Mouse (Mus musculus): ENCODE measurements around the gene Olfr878. TPM values are rescaled to one million over a fixed set of nuclear protein-coding genes. Genes with fewer than 3 reads are reported as not detected.
A peak's percentile ranks its signal among the peaks of the same experiment; 100 is the strongest.

The Olfr878 gene
- polyA plus RNA-seq, 1 experiment from 2014 or later = not detected

DNA sequence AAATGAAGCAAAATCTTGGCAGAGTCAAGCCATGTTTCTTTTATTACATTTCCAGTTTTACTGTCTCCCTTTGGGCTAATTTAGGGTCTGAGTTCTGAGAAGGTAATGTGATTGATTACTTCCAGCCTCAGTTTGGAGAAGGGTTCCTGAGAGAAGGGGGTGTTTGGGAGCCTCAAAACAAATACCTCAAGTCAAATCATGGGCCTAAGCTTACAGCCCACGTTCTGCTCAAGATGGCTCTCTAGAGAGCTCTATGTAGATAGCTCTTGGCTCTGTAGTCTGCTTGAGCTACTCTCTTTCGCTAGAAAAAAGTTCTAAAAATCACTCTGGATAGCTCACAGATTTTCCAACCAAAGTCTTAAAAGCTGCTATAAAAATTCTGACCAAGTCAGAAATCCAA is 7.8 kb downstream of the Olfr878 start:
- Histone ChIP-seq H3K4me3 (ENCODE audit: low read depth, low read length) (no peak overlapping the region), H3K36me3 (ENCODE audit: control insufficient read depth, insufficient read depth, low read length) (no peaks in the 10 kb centered on the region), H3K4me1 (ENCODE audit: control insufficient read depth, insufficient read depth, low read length) (no peaks in the 10 kb centered on the region), H3K9me3 (replicated peaks; ENCODE audit: control insufficient read depth, low read length) (no peaks in the 10 kb centered on the region), H3K9ac (ENCODE audit: low read length) (no peak overlapping the region), H3K27ac (ENCODE audit: low read depth, low read length) (no peak overlapping the region), H3K4me2 (ENCODE audit: low read length) (no peak overlapping the region), H3K27me3 (replicated peaks; ENCODE audit: control insufficient read depth, insufficient read depth, low read length) (no peaks in the 10 kb centered on the region)
- ATAC-seq = no peak
- 52% methylated on average over 2 of the region's 2 CpGs for WGBS
- no peak for DNase-seq (ENCODE audit: low spot score)

DNA sequence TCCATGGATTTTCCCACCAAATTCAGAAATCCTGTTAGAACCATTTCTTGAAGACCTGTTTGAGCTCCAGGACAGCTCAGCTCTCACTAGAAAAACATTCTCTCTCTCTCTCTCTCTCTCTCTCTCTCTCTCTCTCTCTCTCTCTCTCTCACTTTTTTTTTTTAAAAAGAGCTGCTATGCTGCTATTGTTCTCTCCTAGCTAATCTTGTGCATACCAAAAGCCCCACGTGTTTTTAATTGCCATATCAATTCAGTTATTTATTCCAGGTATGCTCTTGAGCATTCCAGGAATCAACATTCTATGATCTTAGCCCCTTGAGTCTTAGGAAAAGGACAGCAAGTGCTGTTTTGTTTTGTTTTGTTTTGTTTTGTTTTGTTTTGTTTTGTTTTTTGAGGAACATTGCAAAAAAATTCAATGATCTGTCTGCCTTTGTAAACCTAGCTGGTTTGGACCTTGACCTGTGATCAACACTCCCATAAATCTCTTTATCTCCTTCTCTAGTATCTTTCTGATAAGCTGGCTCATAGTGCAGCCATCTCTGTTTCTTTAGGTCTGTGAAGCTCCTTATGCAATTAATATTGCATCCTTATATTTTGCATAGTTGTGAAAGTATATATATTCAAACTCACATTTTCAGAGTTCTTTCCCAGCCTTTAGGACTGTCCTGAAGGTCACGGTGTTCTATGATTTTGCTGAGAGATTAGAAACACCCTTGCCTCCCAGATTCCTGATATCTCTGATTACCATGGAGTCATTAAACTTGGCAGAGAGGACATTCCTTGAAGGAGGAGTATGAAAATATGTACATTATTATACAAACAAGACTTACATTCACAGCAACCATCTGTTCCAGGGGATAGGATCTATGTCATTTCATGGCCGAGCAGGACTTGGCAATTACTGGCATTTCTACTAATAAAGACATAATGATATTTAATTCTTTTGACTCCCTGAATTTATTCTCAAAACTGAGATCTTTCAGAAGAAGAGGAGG is 8.7 kb downstream of the Olfr878 start:
- DNase-seq (ENCODE audit: low spot score) (no peak), ATAC-seq (no peak)
- Histone ChIP-seq H3K9ac (ENCODE audit: low read length) (no peak overlapping the region), H3K4me1 (ENCODE audit: control insufficient read depth, insufficient read depth, low read length) (no peaks in the 10 kb centered on the region), H3K9me3 (replicated peaks; ENCODE audit: control insufficient read depth, low read length) (no peaks in the 10 kb centered on the region), H3K4me2 (ENCODE audit: low read length) (no peak overlapping the region), H3K27ac (ENCODE audit: low read depth, low read length) (no peak overlapping the region), H3K27me3 (replicated peaks; ENCODE audit: control insufficient read depth, insufficient read depth, low read length) (no peaks in the 10 kb centered on the region), H3K36me3 (ENCODE audit: control insufficient read depth, insufficient read depth, low read length) (no peaks in the 10 kb centered on the region), H3K4me3 (ENCODE audit: low read depth, low read length) (no peak overlapping the region)
- 59% methylated on average over 3 of the region's 3 CpGs for WGBS

DNA sequence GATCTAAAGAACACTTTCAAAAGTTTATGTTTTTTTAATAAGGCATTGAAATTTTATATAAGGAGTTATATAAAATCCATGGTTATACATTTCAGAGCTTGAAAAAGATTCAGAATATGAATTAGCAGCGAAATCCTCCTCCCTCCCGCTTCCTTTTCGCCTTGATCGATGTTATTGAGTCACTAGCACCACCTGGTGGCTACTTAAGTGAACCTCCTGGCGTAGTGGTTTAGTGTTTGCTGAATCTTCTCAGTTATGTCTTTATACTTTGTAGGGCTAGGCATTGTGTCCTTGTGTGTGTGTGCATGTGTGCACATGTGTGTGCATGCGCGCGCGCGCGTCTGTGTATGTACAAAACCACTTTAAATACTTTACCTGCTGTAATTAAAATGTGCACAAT is 14.9 kb downstream of the Olfr878 start:
- Histone ChIP-seq H3K9me3 (replicated peaks; ENCODE audit: control insufficient read depth, low read length) (no peaks in the 10 kb centered on the region), H3K27me3 (replicated peaks; ENCODE audit: control insufficient read depth, insufficient read depth, low read length) (no peaks in the 10 kb centered on the region), H3K4me3 (ENCODE audit: low read depth, low read length) (no peak overlapping the region), H3K4me1 (ENCODE audit: control insufficient read depth, insufficient read depth, low read length) (no peaks in the 10 kb centered on the region), H3K36me3 (ENCODE audit: control insufficient read depth, insufficient read depth, low read length) (no peaks in the 10 kb centered on the region), H3K4me2 (ENCODE audit: low read length) (no peak overlapping the region), H3K27ac (ENCODE audit: low read depth, low read length) (no peak overlapping the region), H3K9ac (ENCODE audit: low read length) (no peak overlapping the region)
- ATAC-seq (peak; percentile 88), DNase-seq (ENCODE audit: low spot score) (peak; percentile 91)
- WGBS = 8% methylated on average over 11 of the region's 11 CpGs

DNA sequence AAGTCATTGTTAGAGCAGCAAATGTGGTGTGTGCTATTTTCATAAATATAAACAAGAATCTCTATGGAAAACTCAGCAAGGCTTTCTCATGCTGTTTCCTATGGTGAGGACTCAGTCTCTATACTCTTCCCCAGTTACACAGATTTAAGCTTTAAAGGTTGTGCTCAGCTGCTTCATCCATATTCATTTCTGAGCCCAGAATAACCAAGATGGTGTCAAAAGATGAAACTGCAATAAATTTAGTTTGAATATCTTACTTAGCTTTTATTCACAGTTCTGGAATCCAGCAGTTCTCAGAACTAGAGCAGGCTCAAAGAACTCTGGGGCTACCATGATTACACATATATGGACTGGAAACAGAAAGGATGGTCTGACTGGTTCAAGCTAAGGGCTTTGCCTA is 16.5 kb downstream of the Olfr878 start:
- H3K4me2 ChIP-seq (ENCODE audit: low read length) = no peak overlapping the region
- no peak overlapping the region for H3K9ac ChIP-seq (ENCODE audit: low read length)
- H3K9me3 ChIP-seq (replicated peaks; ENCODE audit: control insufficient read depth, low read length) = no peaks in the 10 kb centered on the region
- H3K27ac ChIP-seq (ENCODE audit: low read depth, low read length) = no peak overlapping the region
- DNase-seq (ENCODE audit: low spot score) (no peak), ATAC-seq (no peak)
- H3K4me1 ChIP-seq (ENCODE audit: control insufficient read depth, insufficient read depth, low read length) = no peaks in the 10 kb centered on the region
- H3K4me3 ChIP-seq (ENCODE audit: low read depth, low read length) = no peak overlapping the region
- H3K27me3 ChIP-seq (replicated peaks; ENCODE audit: control insufficient read depth, insufficient read depth, low read length) = no peaks in the 10 kb centered on the region
- no peaks in the 10 kb centered on the region for H3K36me3 ChIP-seq (ENCODE audit: control insufficient read depth, insufficient read depth, low read length)

DNA sequence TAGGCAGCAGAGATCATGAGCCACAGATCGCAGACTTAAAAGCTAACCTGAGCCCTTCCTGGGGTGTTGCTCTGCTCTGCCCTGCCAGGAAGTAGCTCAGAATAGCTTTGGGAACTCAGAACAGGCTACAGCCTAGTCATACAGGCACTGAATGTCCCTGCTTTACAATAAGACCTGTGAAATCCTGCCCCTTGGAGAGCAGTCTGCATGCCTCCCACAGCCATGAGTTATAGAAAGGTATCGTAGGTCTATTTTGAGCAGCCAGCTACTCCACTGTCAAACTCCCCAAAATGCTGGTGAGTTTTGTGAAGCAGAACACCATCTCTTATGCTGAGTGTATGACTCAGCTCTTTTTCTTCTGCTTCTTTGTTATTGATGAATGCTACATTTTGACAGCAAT is 23.5 kb downstream of the Olfr878 start:
- no peak overlapping the region for H3K4me3 ChIP-seq (ENCODE audit: low read depth, low read length)
- 95% methylated on average over 2 of the region's 2 CpGs for WGBS
- no peaks in the 10 kb centered on the region for H3K4me1 ChIP-seq (ENCODE audit: control insufficient read depth, insufficient read depth, low read length)
- H3K9me3 ChIP-seq (replicated peaks; ENCODE audit: control insufficient read depth, low read length) = no peaks in the 10 kb centered on the region
- H3K9ac ChIP-seq (ENCODE audit: low read length) = no peak overlapping the region
- H3K27me3 ChIP-seq (replicated peaks; ENCODE audit: control insufficient read depth, insufficient read depth, low read length) = no peaks in the 10 kb centered on the region
- H3K36me3 ChIP-seq (ENCODE audit: control insufficient read depth, insufficient read depth, low read length) = no peaks in the 10 kb centered on the region
- ATAC-seq (no peak), DNase-seq (ENCODE audit: low spot score) (no peak)
- H3K4me2 ChIP-seq (ENCODE audit: low read length) = no peak overlapping the region
- H3K27ac ChIP-seq (ENCODE audit: low read depth, low read length) = no peak overlapping the region

Other genes starting within 250 kb of the Olfr878 start
- not detected in 2 replicates for gene Panx3, start 248.6 kb upstream of the Olfr878 start, polyA plus RNA-seq (2014; fragmentation: Nextera tagmentation; extraction: Ambion mirVana)
- not detected in 2 replicates for gene Olfr160, start 201.6 kb upstream of the Olfr878 start, polyA plus RNA-seq (2014; fragmentation: Nextera tagmentation; extraction: Ambion mirVana)
- gene Olfr874, start 172.7 kb upstream of the Olfr878 start, polyA plus RNA-seq (2014; fragmentation: Nextera tagmentation; extraction: Ambion mirVana) = not detected in 2 replicates
- gene Olfr875, start 146.0 kb upstream of the Olfr878 start, polyA plus RNA-seq (2014; fragmentation: Nextera tagmentation; extraction: Ambion mirVana) = not detected in 2 replicates
- gene Olfr876, start 114.8 kb upstream of the Olfr878 start, polyA plus RNA-seq (2014; fragmentation: Nextera tagmentation; extraction: Ambion mirVana) = not detected in 2 replicates
- gene Olfr877, start 63.6 kb upstream of the Olfr878 start, polyA plus RNA-seq (2014; fragmentation: Nextera tagmentation; extraction: Ambion mirVana) = not detected in 2 replicates
- gene Olfr145, start 21.1 kb upstream of the Olfr878 start, polyA plus RNA-seq (2014; fragmentation: Nextera tagmentation; extraction: Ambion mirVana) = not detected in 2 replicates
- gene Olfr881, start 74.0 kb downstream of the Olfr878 start, polyA plus RNA-seq (2014; fragmentation: Nextera tagmentation; extraction: Ambion mirVana) = not detected in 2 replicates
- gene Olfr883, start 108.0 kb downstream of the Olfr878 start, polyA plus RNA-seq (2014; fragmentation: Nextera tagmentation; extraction: Ambion mirVana) = not detected in 2 replicates
- not detected in 2 replicates for gene Olfr884, start 128.7 kb downstream of the Olfr878 start, polyA plus RNA-seq (2014; fragmentation: Nextera tagmentation; extraction: Ambion mirVana)
- not detected in 2 replicates for gene Olfr885, start 143.5 kb downstream of the Olfr878 start, polyA plus RNA-seq (2014; fragmentation: Nextera tagmentation; extraction: Ambion mirVana)
- gene Olfr887, start 166.2 kb downstream of the Olfr878 start, polyA plus RNA-seq (2014; fragmentation: Nextera tagmentation; extraction: Ambion mirVana) = not detected in 2 replicates
- not detected in 2 replicates for gene Olfr888, start 190.3 kb downstream of the Olfr878 start, polyA plus RNA-seq (2014; fragmentation: Nextera tagmentation; extraction: Ambion mirVana)
- gene Olfr889, start 197.4 kb downstream of the Olfr878 start, polyA plus RNA-seq (2014; fragmentation: Nextera tagmentation; extraction: Ambion mirVana) = 0.04 and 0.06 TPM in 2 replicates
- not detected in 2 replicates for gene Olfr890, start 224.7 kb downstream of the Olfr878 start, polyA plus RNA-seq (2014; fragmentation: Nextera tagmentation; extraction: Ambion mirVana)

Data from forebrain, embryonic 14.5 days (tissue).